Mouse (Mus musculus): Measurements from ENCODE around the gene Akap13.
A peak's percentile ranks its signal among the peaks of the same experiment; 100 is the strongest.

- TF ChIP-seq CTCF (IDR thresholded peaks at IDR 0.05; ENCODE audit: insufficient read depth, low read length) (no peak), POLR2A (IDR thresholded peaks at IDR 0.05; ENCODE audit: borderline replicate concordance, extremely low read depth, low read depth, low read length) (0 out of 2 replicates have a peak, but pooled peaks have one; percentile 5)
Observed at GRCm38 (mm10) chr7:75768169-75768568, 312.8 kb downstream of the Akap13 start.
